Mouse (Mus musculus) heart, embryonic 10.5 days (tissue): ENCODE results near the gene Dnajb8. TPM values are rescaled to one million over a fixed set of nuclear protein-coding genes. Genes with fewer than 3 reads are reported as not detected.

Experiments
- DNase-seq: peaks from one replicate; pipeline ENCODE4 v3.0.0-alpha.2; 2017; ENCODE audit warnings: low spot score
- H3K27ac ChIP-seq: fragments of 300-500 bp; sonication (generic); 2 replicates; pipeline ENCODE4 v1.5.1; 2016; ENCODE audit warnings: mild to moderate bottlenecking
- H3K27me3 ChIP-seq: fragments of 300-500 bp; sonication (generic); 2 replicates; pipeline ENCODE4 v1.6.1; 2016; ENCODE audit warnings: mild to moderate bottlenecking; ENCODE audit not compliant: poor library complexity, insufficient read depth, severe bottlenecking
- H3K36me3 ChIP-seq: fragments of 300-500 bp; sonication (generic); 2 replicates; pipeline ENCODE4 v1.6.1; 2016; ENCODE audit warnings: mild to moderate bottlenecking, moderate library complexity
- H3K4me1 ChIP-seq: fragments of 300-500 bp; sonication (generic); 2 replicates; pipeline ENCODE4 v1.6.1; 2016; ENCODE audit warnings: mild to moderate bottlenecking
- H3K4me3 ChIP-seq: fragments of 300-500 bp; sonication (generic); 2 replicates; pipeline ENCODE4 v1.5.1; 2016; ENCODE audit warnings: mild to moderate bottlenecking, moderate library complexity
- H3K9me3 ChIP-seq: fragments of 300-500 bp; sonication (generic); 2 replicates; pipeline ENCODE4 v1.6.1; 2016; ENCODE audit warnings: mild to moderate bottlenecking, moderate library complexity
- WGBS: fragments of 180-500 bp; shearing (Covaris S2); methylation state at CpG from one replicate; pipeline ENCODE4 v1.1.7; 2016; 5-methylcytosine and 5-hydroxymethylcytosine counted together
- polyA plus RNA-seq: library from polyadenylated mRNA; unstranded; fragments of >200 nt; fragmentation: Nextera tagmentation; extraction: Ambion mirVana; gene quantifications from 2 replicates; pipeline ENCODE4 v1.2.1, GENCODE M21; 2016

The Dnajb8 gene
- not detected in 2 replicates for polyA plus RNA-seq

DNA sequence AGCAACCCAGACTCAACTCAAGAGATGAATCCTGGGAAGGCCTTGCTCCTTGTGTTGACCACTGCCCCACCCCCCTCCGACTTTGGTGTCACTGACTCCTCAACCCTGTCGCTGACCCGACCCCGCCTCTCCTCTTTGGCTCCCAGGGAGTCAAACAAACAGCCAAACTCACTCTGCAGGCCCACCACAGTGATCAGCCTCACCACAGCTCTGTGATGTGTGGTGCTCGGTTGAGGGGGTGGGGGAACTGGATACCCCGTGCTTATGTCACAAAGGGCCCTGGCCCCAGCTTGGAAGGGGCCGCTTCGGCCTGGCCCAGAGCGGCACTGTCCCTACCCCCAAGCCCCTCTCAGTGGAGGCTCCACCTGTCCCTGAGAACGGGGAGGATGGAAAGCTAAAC, at the start of gene Dnajb8:
Gene Dnajb8, plus strand, starts transcription at position 301 of the 400 bp plus-strand sequence.
- Histone ChIP-seq H3K9me3 (no peaks in the 10 kb centered on the region), H3K27me3 (peaks cover 70% of the 10 kb centered on the region), H3K4me3 (no peak within 1 kb of the TSS), H3K36me3 (no peaks in the 10 kb centered on the region), H3K4me1 (peaks cover 7% of the 10 kb centered on the region; the same call in 1 of the 2 replicates), H3K27ac (no peak within 1 kb of the TSS)
- WGBS, result 42% methylated on average over 10 of the region's 10 CpGs
- no peak for DNase-seq

DNA sequence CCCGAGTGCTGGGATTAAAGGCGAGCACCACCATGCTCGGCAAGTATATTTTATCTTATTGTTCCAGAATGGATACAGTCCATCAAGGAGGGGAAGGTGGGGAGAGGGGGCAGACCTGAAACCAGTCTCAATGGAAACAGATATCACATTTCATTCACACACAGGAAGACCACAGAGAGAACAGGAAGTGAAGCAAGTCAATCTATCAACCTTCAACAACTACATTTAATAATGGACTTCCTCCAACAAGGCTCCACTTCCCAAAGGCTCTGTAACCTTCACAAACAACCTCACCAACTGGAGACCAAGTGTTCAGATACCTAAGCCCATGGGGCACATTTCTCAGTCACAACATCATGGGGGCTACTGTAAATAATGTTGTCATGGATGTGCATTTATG, 47.9 kb upstream of the Dnajb8 start:
- H3K27me3 ChIP-seq, result no peaks in the 10 kb centered on the region
- H3K4me1 ChIP-seq, result no peaks in the 10 kb centered on the region
- 78% methylated on average over 3 of the region's 3 CpGs for WGBS
- H3K4me3 ChIP-seq, result no peak overlapping the region
- no peak for DNase-seq
- no peaks in the 10 kb centered on the region for H3K36me3 ChIP-seq
- no peak overlapping the region for H3K27ac ChIP-seq
- no peaks in the 10 kb centered on the region for H3K9me3 ChIP-seq

DNA sequence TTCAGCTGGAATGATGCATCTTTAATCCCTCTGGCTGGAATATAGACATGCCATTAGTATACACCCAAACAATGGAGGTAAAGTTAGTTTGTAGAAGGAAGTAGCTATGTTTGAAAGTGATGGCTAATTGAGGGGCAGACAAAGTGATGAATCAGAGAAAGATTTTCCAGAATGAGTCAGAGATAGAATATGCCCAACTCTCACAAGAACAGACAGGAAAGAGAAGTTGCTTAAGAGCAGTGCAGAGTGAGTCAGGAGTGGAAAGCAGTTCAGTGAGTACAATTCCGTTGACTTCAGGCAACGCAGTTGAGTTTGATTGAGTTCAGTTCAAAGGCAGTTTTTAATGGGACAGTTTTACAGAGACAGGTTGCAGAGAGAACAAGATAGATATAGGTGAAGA, 47.4 kb upstream of the Dnajb8 start:
- no peaks in the 10 kb centered on the region for H3K9me3 ChIP-seq
- no peaks in the 10 kb centered on the region for H3K4me1 ChIP-seq
- no peak overlapping the region for H3K4me3 ChIP-seq
- DNase-seq, result no peak
- no peaks in the 10 kb centered on the region for H3K27me3 ChIP-seq
- H3K27ac ChIP-seq, result no peak overlapping the region
- H3K36me3 ChIP-seq, result no peaks in the 10 kb centered on the region
- WGBS, result 85% methylated on average over 2 of the region's 2 CpGs

DNA sequence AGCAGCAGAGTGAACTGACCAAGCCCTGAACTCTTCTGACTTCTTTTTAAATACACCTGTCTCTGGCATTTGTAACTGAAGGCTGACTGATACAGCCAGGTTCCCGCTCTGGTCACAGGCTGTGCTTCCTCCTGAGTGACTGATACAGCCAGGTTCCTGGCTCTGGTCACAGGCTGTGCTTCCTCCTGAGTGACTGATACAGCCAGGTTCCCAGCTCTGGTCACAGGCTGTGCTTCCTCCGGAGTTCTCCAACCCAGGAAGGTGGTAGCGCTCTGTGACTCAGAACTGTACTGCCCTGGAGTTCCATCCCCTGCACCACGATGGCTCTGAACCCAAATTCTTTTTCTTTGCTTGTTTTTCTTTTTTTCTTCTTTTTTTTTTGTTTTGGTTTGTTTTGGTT, 37.4 kb upstream of the Dnajb8 start:
- DNase-seq, result no peak
- Histone ChIP-seq H3K36me3 (no peaks in the 10 kb centered on the region), H3K27me3 (peaks cover 36% of the 10 kb centered on the region), H3K4me1 (peaks cover 7% of the 10 kb centered on the region; the same call in 1 of the 2 replicates), H3K9me3 (no peaks in the 10 kb centered on the region), H3K27ac (no peak overlapping the region), H3K4me3 (no peak overlapping the region)
- WGBS, result 64% methylated on average over 4 of the region's 4 CpGs

DNA sequence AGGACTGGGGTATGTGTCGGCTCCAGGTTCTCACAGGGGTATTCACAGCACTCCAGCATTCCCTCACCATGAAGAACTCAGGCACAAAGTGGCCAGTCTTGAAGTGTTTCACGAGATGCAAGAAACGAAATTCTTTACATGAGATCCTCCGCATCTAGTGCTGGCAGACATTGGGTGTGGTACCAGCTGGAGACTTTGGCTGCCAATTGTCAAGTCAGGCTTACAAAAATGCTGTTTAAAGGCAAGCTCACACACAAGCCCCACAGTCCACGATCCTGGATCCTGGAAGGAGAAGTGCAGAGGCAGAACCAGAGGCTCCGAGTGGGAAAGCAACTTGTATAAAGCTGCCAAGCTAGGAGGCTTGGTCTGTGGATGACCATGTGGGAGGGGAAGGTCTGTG, 33.9 kb upstream of the Dnajb8 start:
- H3K9me3 ChIP-seq, result no peaks in the 10 kb centered on the region
- H3K36me3 ChIP-seq, result no peaks in the 10 kb centered on the region
- WGBS, result 72% methylated on average over 6 of the region's 6 CpGs

DNA sequence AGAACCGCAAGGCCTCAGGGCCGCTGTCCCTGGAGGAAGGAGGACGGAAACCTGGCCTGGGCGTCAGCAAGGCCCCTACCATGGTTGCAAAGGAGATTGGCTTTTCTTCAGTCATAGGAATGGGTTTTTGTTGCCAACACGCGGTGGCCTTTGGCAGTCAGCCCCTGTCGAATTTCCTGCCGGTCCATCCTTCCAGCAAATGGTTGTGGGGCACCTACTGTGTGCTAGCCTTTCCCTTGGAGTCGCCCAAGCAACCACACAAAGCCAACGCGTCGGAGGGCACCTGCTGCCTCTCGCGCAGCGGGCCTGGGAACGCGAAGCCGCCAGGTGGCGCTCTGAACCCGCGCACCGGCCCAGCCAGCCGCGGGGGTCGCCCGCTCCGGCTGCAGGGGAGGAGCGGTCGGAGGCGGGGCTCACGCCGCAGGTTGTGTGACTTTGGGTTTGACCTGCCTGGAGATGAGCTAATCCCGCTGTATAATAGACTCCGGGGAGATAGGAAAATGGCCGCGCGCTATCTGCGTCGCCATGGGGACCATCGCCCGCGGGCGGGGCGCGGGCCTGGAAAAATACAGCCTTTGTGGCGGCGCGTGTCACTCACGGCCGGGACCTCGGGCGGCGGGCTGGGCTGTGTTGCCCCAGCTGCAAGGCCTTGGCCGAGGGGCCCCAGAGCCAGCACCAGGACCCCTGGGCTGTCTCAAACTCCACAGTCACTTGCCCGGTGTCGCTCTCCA, 32.6 kb upstream of the Dnajb8 start:
- Histone ChIP-seq H3K27me3 (peaks cover 84% of the 10 kb centered on the region), H3K4me3 (peak overlapping the region; percentile 57), H3K36me3 (no peaks in the 10 kb centered on the region), H3K9me3 (no peaks in the 10 kb centered on the region), H3K4me1 (peaks cover 36% of the 10 kb centered on the region), H3K27ac (no peak overlapping the region)
- WGBS, result under 1% methylated on average over 56 of the region's 56 CpGs
- peak; percentile 93 for DNase-seq

More for the DNA sequence above, 33.9 kb upstream of the Dnajb8 start:
- Histone ChIP-seq H3K27ac (no peak overlapping the region), H3K27me3 (peaks cover 71% of the 10 kb centered on the region), H3K4me1 (peaks cover 23% of the 10 kb centered on the region), H3K4me3 (no peak overlapping the region)
- DNase-seq, result no peak

DNA sequence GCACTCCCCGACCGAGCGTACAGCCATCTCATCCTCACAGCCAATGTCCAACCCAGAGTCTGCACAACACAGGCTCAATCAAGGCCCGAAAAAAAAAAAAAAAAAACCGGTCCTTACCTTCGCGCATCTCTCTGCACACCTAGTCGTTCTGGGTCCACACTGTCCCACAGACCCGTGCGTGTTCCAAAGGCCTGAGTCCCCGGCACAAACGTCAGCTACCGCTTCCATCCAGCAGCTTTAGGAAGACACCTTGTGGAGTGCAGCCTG, 32.1 kb upstream of the Dnajb8 start:
- Histone ChIP-seq H3K36me3 (no peaks in the 10 kb centered on the region), H3K27me3 (peaks cover 89% of the 10 kb centered on the region), H3K9me3 (no peaks in the 10 kb centered on the region), H3K4me3 (peak overlapping the region; percentile 57), H3K4me1 (peaks cover 36% of the 10 kb centered on the region), H3K27ac (no peak overlapping the region)
- WGBS, result 1% methylated on average over 13 of the region's 13 CpGs
- DNase-seq, result no peak

DNA sequence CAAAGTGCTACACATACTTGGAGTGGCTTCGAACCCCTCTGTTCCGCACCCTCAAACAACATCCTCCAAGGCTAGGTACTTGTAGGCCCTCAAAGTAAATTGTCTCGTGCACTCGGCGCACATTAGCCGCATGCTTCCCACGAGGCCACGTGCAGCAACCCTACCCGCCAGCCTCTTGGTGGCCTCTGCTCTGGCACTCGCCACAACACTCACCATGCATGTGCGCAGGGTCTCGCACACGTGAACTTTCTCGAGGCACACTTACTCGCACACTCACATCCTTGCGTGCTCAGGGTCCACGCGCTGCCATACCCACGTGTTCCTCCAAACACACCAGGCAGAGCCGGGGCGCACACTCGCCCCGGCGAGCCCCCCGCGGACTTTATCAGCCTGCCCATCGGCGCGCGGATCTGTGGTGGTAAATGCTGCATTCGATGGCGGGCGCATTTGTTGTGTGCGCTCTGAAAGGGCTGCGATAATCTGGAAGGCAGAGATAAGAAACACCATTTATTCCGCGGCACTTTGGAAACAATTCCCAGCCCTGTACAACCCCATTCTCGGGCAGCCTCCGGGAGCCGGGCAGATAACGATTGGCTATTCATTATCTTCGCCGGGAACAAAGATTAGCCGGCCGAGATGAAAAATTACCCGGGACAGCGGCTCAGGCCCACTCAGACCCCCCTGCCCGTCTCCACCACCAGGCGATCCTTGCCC, 31.6 kb upstream of the Dnajb8 start:
- Histone ChIP-seq H3K9me3 (no peaks in the 10 kb centered on the region), H3K27ac (no peak overlapping the region), H3K27me3 (peaks cover 94% of the 10 kb centered on the region), H3K4me1 (peaks cover 36% of the 10 kb centered on the region), H3K4me3 (peak overlapping the region; percentile 57), H3K36me3 (no peaks in the 10 kb centered on the region)
- DNase-seq, result no peak
- under 1% methylated on average over 49 of the region's 49 CpGs for WGBS

DNA sequence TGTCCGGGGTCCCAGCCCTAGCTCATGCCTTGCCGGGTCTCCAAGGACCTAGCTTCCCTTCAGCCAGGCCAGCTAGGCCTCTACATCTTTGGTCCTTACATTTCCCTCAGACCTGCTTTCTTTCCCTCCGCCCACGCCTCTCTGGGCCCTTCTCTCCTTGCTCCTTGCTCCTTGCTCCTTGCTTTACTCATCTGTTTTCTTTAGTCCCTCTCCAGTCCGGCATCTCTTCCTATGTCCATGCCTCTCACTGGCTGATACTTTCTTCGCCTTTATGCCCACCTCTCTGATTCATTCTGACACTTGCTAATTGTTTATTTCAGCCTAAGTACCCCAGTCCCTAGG, 31.1 kb upstream of the Dnajb8 start:
- DNase-seq, result no peak
- Histone ChIP-seq H3K27me3 (peaks cover 98% of the 10 kb centered on the region), H3K4me3 (0 out of 2 replicates have a peak overlapping the region, but pooled peaks have one; percentile 57), H3K36me3 (no peaks in the 10 kb centered on the region), H3K4me1 (peaks cover 36% of the 10 kb centered on the region), H3K27ac (no peak overlapping the region), H3K9me3 (no peaks in the 10 kb centered on the region)
- 15% methylated on average over 6 of the region's 6 CpGs for WGBS

DNA sequence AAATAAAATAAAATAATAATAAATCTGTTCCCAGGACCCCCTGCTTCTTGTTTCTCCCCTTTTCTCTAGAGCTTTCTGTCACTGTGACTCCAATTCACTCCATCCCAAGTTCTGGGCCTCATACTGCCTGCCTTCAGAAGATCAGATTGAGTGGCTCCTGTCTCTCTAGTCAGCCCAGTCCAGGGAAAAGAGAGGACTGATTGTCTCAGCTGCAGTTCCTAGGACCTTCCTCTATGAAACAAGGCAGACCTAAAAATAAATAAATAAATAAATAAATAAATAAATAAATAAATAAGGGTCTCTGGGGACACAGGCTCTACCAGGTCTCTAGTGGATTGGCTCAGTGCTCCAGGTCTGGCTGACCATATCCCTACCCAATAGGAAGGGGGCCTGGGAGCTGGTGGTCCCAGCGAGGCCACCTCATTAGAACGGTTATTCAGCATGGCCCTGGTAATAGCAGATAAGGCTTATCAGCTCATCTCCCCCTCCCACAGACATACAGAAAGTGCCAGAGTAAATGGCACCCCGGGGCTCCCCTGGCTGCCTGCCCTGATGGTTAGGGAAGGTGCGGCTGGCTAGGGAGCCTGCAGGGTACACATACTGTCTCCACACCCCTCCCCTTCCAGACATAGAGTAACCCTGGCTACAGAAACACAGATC, 30.5 kb upstream of the Dnajb8 start:
- WGBS, result 27% methylated on average over 4 of the region's 4 CpGs
- Histone ChIP-seq H3K27ac (no peak overlapping the region), H3K9me3 (no peaks in the 10 kb centered on the region), H3K4me3 (no peak overlapping the region), H3K4me1 (peaks cover 38% of the 10 kb centered on the region), H3K36me3 (no peaks in the 10 kb centered on the region), H3K27me3 (peaks cover 98% of the 10 kb centered on the region)
- DNase-seq, result no peak

DNA sequence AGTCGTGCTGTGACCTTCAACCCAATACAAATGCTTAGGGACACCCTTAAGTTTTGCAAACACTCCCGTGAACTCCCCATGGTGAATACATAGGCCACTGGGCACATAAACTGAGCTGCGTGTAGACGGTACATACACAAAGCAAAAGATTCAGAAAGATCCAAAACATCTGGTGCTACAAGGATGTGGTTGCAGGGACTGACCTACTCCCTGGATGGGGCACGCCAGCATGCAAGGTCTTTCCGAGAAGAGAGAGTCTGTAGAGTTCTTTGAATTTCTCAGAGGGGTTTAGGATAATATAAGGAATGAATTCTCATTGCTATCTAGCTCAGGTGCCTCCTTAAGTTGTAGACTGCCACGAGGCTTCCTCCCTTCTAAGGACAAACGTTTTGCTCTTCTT, 29.3 kb upstream of the Dnajb8 start:
- DNase-seq, result no peak
- Histone ChIP-seq H3K4me1 (peaks cover 51% of the 10 kb centered on the region), H3K4me3 (no peak overlapping the region), H3K36me3 (no peaks in the 10 kb centered on the region), H3K27me3 (peaks cover 98% of the 10 kb centered on the region), H3K9me3 (no peaks in the 10 kb centered on the region), H3K27ac (no peak overlapping the region)
- WGBS, result 24% methylated on average over 8 of the region's 8 CpGs

DNA sequence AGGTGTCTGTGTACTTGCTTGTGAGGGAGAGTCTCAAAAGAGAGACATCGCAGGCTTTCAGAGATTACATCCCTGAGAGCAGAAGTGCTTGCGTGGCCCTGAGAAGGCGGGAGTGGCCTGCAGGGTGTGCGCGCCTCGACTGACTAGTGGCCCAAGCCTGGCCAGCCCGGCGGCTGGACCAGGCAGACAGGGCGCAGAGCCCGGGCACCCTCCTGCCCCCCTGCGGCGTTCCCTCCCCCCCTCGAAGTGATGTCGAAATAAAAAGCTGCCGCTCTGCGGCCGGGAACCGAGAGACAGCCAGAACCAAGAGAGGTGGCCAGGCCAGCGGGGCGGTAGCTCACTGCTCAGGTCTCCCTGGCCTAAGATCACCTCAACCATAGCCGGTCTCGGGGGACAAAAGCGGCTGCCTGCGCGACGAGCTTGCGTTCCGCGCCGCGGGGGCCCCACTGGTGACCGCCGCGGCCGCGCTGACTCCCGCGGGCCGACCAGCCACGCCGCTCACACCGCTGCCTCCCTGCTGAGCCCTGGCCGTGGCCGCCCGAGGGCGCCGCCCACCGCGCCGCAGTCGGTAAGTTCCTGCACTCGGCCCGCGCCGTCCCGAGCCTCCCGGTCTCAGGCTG, 28.5 kb upstream of the Dnajb8 start, which contains the start of gene Gata2:
Gene Gata2, plus strand, starts transcription at position 459 of the 620 bp plus-strand sequence.
- 2% methylated on average over 57 of the region's 57 CpGs for WGBS
- Histone ChIP-seq H3K4me1 (peaks cover 58% of the 10 kb centered on the region), H3K4me3 (peak within 1 kb of the TSS; percentile 58), H3K36me3 (no peaks in the 10 kb centered on the region), H3K27me3 (peaks cover 98% of the 10 kb centered on the region), H3K27ac (peak within 1 kb of the TSS; percentile 63), H3K9me3 (no peaks in the 10 kb centered on the region)
- DNase-seq, result no peak
